Mouse (Mus musculus) thymus, adult 18-20 months (tissue): ENCODE data around the gene Nrbp1.

Experiments used
- DNase-seq, 2 experiments: peaks; one replicate each; pipeline ENCODE4 v3.0.0; 2022; ENCODE audit warnings: mixed read lengths in 2 of 2

Gene Nrbp1

DNA sequence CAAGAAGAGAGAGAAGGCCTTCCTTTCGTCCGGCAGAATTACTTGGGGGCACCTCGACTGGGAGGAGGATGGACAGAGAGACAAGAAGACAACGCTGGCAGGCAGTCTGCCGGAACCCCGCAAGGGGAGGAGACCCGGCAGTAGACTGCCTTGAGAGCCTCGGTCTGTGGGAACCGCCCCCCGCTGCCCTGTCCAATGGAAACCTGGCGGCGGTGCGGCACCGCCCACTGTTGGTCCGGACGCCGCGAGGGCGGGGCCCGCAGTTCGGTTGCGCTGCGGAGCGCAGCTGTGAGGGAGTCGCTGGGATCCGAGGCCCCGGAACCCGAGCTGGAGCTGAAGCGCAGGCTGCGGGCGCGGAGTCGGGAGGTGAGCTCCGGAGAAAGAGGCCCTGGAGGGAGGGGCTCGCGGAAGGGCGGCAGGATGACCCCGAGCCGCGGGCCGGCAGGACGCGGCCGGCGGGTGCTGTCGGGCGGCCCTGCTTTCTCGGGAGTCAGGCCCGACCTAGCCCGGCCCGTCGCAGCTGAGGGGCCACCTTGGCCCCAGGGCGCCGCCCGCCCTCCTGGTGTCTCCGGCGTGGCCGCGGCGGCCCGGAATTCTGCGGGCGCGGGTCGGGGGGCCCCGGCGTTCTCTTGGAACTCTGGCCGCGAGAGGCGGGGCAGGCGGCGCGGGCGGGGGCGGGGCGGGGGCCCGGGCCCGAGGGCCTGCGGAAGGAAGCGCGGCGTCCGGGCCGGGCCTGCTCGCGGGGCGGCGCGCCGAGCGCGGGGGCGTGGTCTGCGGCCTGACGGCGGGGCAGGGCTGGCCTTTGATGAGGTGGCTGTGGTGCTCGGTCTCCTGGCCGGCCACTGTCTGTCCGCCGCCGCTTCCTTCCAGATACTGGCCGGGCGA is at the start of gene Nrbp1, which contains the start of gene Gm9970:
TSS of gene Nrbp1 (plus strand) at position 228 of the 885 bp plus-strand sequence.
TSS of gene Gm9970 (minus strand) at position 596 of the 885 bp plus-strand sequence.
- peak; percentile 94 to 95 for DNase-seq

DNA sequence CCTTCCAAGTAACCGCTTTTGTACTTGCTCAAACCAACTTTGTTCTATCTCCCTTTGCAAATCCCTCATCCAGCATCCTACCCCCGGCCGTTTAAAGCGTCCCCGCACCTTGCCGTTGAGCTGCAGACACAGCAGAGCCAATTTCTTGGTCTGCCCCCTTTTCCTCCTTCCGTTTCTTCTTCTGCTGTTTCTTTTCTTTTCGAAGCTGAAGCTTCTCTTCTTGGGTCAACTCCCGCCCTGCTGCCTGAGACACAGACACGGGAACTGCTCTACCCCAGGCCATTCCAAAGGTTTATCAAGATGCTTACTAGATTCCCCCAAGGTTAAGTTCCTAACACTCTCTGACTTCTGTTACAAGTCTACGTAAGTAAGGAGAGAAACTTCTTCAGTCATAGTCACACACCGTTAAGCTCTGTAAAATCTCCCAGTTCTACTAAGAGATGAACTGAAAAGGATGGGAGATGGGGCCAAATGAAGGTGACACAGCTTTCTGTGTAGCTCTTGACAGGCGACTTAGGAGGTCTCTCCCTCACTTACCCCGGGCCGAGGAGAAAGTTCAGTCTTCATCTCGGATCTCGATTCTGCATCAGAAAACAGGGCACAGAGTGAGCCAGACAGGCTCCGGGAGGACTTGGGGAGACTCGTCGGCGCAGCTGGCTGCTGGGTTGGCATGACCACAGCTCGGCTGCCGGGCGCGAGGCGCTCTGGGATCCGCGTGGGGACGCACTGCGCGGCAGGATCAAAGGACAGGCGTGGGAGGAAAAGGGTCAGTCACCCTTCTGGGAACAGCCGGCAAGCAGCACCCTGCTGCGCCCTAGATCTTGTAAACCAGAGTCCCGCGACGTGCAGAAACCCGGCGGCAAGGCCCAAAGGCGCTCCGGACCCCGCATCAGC is 48.4 kb upstream of the Nrbp1 start:
- no peak for DNase-seq

DNA sequence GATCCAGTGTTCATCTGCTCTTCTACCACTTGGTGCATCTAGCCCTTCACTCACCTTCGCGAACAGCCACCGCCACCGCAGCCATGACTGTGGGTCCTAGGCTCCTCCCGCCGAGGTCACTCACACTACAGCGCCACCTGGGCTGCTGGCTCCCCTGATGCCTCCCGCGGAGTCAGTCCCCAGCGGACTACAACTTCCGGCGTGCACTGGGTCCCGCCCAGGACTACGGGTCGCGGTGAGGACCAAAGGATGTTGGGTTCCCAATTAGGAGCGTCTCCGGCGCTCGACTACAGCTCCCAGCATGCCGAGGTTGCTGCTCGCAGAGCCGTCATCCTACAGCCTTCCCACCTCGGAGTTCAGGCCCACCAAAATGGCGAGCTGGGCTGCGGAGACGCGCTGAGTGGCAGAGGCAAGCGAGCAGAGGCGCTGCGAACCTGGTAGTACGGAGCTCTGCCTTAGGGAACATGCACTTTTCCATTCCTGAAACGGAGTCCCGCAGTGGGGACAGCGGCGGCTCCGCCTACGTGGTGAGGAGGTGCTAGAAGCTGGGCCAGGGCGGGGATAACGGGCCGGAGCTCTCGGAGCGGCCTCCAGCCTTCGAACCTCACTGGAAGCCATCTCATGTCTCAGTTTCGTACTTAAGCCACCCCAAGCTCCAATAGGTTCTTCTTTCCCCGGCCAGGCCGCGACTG is 47.6 kb upstream of the Nrbp1 start, which contains the start of the genes Snx17 and Eif2b4:
TSS of gene Snx17 (plus strand) at position 289 of the 692 bp plus-strand sequence.
TSS of gene Eif2b4 (minus strand) at position 492 of the 692 bp plus-strand sequence.
- peak; percentile 99 for DNase-seq

DNA sequence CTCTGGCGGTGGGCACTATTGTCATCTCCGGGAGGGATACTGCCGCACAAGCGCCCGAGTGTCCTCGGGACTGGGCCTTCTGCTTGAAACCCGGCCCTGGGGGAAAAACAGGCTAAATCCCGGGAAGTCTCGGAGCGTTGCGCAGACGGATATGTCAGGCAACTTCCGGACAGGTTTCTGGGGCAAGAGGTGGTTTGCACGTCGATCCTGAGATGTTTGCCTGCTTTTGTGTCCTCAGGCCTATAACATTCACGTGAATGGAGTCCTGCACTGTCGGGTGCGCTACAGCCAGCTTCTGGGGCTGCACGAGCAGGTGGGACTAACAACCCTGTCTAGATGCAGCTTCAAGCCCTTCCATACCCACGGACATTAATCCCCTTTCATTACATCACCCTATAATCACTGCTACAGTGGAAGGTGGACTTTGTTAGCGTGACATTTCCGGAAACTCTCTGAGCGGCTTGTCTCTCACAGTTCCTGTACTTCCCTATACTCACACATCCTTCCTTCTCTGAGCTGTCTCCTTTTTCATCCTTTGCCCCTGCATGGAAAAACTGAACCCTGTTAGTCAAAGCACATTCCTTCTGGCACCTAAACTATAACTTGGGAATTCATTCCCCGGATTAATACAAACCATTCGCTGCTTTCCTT is 46.9 kb upstream of the Nrbp1 start:
- no peak for DNase-seq

DNA sequence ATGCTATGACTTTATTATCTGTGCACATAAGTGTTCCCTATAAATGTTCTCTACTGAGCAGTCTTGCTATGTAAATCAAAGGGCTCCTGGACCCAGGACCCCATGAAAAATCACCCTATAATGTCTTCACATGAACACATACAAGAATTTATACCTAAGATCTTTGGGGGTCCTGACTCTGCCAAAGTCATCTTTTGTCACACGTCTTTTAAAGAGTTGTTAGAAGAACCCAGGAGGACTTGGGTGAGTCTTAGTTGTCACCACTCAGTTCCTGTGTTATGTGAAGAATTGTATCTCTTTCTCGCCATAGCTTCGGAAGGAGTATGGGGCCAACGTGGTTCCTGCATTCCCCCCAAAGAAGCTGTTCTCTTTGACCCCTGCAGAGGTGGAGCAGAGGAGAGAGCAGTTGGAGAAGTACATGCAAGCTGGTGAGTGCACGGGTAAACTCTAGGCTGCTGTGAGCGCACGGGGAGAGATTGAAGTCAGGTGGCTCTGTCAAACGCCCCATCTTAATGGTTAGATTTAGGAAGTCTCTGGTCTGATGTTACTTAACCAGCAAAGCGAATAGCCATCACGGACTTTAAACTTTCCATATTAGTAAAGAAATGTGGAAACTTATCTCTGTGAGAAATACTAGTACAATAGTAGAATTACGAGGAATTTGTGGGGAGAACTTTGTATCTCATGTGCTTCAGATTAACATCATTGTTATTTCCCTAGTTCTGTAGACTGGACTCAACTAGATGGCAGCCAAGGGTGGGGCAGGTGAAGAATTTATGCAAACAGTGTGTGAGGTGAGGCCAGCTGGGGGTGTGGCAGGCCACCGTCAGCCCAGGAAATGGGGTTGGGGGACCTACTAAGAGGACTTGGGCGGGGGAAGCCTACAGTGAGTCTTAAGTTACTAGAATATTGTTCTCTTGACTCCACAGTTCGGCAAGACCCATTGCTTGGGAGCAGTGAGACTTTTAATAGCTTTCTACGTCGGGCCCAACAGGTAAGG is 45.9 kb upstream of the Nrbp1 start:
- no peak for DNase-seq

DNA sequence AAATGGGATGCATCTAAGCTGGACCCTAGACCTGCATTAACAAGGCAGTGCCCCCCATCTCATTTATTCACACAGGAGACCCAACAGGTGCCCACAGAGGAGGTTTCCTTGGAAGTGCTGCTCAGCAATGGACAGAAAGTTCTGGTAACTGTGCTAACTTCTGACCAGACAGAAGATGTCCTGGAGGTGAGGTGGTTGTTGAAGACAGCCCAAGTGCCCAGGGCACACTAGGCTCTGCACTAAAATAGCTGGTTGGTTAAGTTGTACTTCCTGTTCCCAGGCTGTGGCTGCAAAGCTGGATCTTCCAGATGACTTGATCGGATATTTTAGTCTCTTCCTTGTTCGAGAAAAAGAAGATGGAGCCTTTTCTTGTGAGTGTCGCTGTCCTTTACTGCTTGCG is 45.0 kb upstream of the Nrbp1 start:
- no peak for DNase-seq

DNA sequence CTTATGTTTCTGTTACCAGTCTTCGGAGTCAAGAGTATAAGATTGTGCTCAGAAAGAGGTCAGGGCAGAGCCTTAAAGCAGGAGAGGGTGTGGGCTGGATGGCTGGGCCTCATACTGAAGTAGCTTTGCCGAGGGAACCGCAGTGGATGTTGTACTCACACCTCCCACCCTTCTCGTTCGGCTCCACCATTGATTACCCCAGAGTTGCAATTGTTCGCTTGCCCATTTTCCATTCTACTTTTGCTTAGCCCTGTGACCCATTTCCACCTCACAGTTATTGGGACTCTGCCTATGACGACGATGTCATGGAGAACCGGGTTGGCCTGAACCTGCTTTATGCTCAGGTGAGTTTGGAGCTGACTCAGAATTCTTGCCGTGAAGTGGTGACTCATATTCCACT is 44.5 kb upstream of the Nrbp1 start:
- DNase-seq = no peak

DNA sequence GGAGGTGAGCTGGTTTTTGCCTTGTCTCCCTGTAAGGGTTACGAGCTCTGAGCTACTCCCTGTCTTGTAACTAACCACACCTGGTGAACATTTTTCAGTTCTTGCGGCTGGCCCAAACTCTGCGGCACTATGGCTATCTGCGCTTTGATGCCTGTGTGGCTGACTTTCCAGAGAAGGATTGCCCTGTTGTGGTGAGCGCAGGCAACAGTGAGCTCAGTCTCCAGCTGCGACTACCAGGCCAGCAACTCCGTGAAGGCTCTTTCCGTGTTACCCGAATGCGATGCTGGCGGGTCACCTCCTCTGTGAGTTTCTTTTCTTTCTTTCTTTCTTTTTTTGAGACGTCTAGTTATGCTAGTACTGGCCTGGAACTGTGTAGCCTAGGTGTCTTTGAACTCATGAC is 43.6 kb upstream of the Nrbp1 start:
- DNase-seq = no peak

DNA sequence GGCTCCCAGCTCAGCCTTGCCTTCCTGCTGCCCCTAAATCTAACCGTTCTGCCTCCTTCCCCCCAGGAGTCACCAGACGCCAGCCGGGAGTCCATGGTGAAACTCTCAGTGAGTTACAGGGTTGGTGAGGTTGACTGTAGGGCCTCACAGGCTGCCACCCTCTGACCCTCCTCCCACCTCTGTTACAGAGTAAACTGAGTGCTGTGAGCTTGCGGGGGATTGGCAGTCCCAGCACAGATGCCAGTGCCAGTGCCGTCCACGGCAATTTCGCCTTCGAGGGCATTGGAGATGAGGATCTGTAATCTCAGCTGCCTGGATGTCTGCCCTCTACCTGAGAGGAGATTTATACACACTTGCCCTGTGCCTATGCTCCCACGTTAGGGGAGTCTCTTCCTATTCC is 42.5 kb upstream of the Nrbp1 start:
- no peak for DNase-seq

DNA sequence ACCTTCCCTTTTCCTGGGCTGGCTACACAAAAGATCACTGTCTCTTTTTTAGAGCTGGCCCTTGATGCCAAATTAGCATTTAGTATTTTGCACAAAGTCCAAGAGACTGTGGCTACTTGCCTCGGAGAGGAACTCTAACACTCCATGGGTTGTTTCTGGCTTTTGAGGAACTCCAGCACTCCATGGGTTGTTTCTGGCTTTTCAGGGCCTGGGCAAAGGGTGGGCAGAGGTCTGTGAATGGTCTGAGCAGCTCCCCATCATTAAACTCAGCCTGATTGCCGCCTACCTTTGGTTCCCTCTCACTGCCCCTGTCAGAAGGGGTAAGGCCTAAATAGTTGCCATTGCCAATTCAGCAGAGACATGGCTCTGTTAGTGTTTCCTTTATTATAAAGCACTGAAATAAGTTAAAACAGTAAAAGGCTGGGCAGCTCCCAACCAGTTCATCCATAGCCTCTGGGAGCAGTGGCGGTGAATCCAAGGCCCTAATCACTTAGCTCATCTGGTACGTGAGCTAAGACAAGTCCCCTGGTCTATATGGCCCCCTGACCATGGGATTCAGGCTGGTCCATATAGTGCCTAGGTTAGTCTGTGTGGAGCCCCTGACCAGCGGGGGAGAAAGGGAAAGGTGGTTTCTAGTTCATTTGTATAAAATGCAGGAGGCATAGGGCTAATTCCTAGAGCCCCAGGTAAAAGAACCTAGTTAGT is 41.9 kb upstream of the Nrbp1 start:
- DNase-seq = no peak

DNA sequence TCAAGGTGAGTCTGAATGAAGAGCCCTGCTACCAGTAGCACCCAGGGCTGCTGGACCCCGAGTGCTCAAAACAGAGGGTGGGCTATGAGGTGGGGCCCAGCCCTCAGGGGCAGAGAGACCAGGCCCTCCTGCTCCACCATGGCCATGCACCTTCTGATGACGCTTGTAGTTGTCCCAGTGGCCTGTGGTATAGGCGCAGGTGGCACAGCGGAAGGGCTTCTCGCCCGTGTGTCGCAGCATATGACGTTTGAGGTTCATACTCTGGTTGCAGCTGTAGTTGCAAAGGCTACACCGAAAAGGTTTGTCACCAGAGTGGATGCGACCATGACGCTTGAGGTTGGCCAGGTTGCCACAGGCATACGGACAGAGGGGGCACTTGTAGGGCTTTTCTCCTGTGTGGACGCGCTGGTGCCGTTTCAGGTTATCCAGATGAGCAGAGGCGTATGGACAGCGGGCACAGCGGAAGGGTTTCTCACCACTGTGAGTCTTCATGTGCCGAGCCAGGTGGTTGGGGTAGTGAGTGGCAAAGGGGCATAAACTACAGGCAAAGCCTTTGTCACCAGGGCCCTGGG is 41.3 kb upstream of the Nrbp1 start:
- no peak for DNase-seq

DNA sequence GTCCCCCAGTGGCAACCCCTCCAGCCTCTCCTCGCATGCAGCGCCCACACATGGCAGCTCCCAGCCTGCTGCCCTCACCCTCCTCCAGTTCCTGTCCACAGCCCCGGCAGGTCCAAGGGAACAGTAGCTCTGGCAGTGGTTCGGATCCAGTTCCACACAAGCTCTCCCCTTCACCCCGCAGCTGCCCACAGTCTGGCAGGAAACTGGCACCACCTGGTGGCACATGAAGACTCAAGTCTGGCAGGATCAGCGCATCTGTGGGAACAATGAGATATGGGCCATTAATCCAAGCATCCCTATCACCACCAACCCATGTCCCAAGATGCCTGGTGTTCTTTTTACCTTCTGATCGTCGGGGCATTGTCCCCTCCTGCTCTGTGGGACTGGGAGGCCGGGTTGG is 40.8 kb upstream of the Nrbp1 start:
- no peak for DNase-seq

DNA sequence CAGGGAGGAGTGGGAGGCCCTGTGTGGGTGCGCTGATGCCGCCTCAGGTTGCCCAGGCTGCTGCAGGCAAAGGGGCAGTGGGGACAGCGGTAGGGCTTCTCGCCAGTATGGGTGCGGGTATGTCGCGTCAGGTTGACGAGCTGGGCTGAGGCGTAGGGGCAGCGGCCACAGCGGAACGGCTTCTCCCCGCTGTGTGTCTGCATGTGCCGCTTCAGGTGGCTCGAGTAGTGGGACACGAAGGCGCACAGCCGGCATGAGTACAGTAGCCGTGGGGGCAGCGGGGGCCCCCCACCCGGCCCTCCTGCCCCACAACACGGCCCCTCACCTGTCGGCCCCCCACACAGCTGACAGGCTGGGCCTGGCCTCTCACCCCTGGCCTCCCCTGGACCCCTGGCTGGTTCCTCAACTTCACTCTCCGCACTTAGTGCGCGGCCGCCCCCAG is 40.3 kb upstream of the Nrbp1 start:
- no peak for DNase-seq

DNA sequence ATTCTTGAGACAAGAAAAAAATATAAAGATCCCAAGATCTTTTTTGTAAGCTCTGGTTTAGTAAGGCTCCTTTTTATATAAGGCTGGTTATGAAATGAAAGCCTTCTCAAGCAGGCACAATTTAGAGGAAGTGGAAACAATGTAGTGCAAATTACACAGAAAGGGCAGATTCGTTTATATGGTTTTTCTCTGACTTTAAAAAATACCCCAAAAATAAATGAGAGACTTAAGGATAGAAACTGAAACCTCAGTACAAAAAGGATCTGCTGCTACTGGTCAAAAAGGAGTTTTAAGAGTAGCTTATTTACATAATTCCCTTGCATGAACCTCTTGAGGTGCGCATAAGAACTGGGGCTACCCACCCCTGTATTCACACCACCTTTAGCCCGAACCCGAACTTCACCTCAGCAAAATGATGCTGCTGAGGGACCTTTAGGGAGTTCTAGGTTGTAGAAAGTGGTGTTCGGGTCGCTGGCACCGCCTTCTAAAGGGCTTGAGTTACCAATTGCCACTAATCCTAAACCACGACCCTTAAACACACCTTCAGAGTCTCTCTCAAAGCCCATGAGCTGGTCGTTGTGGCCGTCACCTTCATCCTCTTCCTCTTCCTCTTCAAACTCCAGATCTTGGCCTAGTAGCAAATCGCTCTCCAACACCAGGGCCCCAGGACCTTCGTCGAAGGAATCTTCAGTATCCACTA is 39.5 kb upstream of the Nrbp1 start:
- no peak for DNase-seq

DNA sequence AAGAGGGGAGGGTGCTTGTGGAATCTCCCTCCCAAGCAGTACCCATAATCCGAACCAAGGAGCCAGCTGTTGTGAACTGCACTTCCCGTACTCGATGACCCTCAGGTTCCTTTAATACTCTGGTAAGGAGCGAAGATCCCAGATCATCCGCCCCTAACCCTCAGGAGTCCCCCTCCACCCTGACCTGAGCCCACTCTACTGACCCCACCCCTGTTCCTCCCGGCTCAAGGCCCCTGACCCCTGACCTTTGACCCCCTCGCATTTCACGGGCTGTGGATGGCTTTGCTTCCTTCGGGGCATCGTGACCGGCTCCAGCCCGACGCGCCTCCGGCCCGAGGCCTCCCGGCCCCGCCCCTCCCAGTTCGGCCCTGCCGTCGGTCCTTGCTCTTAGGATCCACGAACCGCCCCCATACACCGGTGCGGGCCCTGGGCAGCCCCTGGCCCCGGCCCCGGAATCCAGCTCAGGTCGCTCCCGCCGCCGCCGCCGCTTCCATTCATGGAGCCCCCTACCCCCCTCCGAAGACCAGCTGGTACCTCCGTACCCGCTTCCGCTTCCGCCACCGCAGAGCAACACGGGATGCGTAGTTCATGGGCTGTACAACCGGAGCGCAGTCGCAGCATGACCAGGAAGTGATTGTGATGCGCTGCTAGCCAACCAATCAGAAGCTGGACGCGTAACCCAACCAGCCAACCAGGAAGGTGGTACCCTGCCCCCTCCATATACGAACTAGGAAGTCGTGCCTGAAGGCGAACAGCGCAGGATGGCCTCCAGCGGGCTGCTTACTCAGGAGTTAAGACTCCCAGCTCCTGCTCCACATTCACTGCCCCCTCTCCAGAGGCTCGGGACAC is 38.7 kb upstream of the Nrbp1 start, which contains the start of gene Zfp513:
TSS of gene Zfp513 (minus strand) at position 562 of the 849 bp plus-strand sequence.
- DNase-seq = peak; percentile 95 to 97

DNA sequence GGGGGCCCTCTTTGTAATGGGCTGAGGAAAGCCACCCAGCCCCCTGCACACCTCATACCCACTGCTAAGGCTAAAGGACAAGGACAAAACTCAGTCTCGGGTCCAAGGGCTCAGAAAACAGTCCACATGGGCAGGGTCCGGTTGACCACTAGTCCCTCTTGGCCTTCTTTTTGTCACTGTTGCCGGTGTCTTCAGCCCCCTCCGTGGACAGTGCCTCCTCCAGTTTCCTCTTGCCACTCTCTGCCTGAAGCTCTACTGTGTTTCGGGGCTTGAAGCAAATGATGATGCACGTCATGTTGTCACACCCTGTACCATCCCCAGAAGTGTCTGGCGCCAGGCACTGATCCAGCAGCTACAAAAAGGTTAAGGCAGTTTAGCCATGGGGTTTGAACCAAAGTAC is 37.7 kb upstream of the Nrbp1 start:
- DNase-seq = no peak

DNA sequence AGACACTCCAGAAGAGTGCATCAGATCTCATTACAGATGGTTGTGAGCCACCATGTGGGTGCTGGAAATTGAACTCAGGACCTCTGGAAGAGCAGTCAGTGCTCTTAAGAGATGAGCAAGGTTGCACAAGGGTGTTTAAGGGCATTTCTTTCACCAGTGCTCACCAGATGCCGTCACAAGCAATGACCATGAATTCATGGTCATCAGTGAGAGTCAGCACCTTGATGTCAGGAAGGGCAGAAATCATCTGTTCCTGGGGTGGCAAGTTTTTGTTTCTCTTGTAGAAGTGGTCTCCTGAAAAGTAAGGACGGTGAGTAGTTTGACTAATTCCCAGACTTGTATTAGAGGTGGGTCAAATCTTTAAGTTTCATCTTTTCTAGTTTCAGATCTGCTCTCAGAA is 36.8 kb upstream of the Nrbp1 start:
- DNase-seq = no peak

DNA sequence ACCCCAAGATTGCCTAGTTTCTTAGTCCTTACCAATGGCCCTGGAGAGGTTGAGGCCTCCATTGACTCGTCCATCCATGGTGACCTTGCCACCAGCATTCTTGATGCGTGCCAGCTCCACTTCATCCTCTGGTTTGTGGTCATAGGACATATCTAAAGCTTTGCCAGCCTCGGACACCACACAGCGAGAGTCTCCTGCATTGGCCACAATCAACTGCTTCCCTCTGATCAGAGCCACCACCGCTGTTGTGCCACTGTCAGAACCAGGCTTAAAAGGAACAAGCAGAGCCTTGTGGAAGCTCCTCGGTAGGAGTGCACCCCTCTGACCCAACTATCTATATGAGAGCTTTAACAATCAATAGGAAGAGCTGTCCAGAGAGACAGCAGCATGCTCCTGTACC is 36.2 kb upstream of the Nrbp1 start:
- DNase-seq = no peak
